33 mouse cellular contexts compared by ENCODE assay signal in genomic region chr15:102983716-102984115, GRCm38 (mm10). TPM values are rescaled to one million over a fixed set of nuclear protein-coding genes. Genes with fewer than 3 reads are reported as not detected.
DNase-seq lines count a peak whose midpoint lies in the region; ATAC-seq lines count a peak whose summit lies in the region.
"Had no signal": no experiment of that assay in that cellular context is flagged by ENCODE, and none has a peak within 500 bp of the region (broad histone marks: within the 10 kb centered on the region; RNA-seq: fewer than 3 reads in every experiment).

No protein-coding gene starts in this region.

- WGBS in kidney, embryonic 14.5 days: 6% methylated on average over 12 of the region's 12 CpGs
- under 1% methylated on average over 12 of the region's 12 CpGs for WGBS in neural tube, embryonic 11.5 days
- 13% methylated on average over 12 of the region's 12 CpGs for WGBS in limb, embryonic 13.5 days
- WGBS in neural tube, embryonic 15.5 days: 3% methylated on average over 12 of the region's 12 CpGs

- H3K9me3 ChIP-seq in kidney, embryonic 14.5 days (ENCODE audit: control insufficient read depth, low read length): no peaks in the 10 kb centered on the region
- H3K9me3 ChIP-seq in neural tube, embryonic 11.5 days (ENCODE audit: control insufficient read depth, low read length): no peaks in the 10 kb centered on the region
- H3K9me3 ChIP-seq in limb, embryonic 13.5 days: no peaks in the 10 kb centered on the region
- H3K9me3 ChIP-seq in neural tube, embryonic 15.5 days (replicated peaks): no peaks in the 10 kb centered on the region
- H3K9me3 ChIP-seq: forebrain, embryonic 13.5 days; heart, embryonic 10.5 days; heart, embryonic 15.5 days; lung, embryonic 15.5 days had no signal

- peaks cover 61% of the 10 kb centered on the region for H3K4me1 ChIP-seq in kidney, embryonic 14.5 days (ENCODE audit: control insufficient read depth, insufficient read depth, low read length)
- H3K4me1 ChIP-seq in neural tube, embryonic 11.5 days (ENCODE audit: control insufficient read depth, insufficient read depth, low read length): peaks cover 17% of the 10 kb centered on the region
- peaks cover 27% of the 10 kb centered on the region for H3K4me1 ChIP-seq in limb, embryonic 13.5 days
- H3K4me1 ChIP-seq in neural tube, embryonic 15.5 days: peaks cover 72% of the 10 kb centered on the region

- peak overlapping the region; percentile 42; the same call in 1 of the 2 replicates for H3K27ac ChIP-seq in kidney, embryonic 14.5 days (ENCODE audit: low read depth, low read length)
- peak overlapping the region; percentile 98 for H3K27ac ChIP-seq in neural tube, embryonic 11.5 days (ENCODE audit: low read depth, low read length)
- H3K27ac ChIP-seq in limb, embryonic 13.5 days: no peak overlapping the region
- H3K27ac ChIP-seq in neural tube, embryonic 15.5 days (replicated peaks): peak overlapping the region; percentile 76
- H3K27ac ChIP-seq: forebrain, embryonic 13.5 days; heart, embryonic 10.5 days; heart, embryonic 15.5 days; lung, embryonic 15.5 days had no signal

- peaks cover 33% of the 10 kb centered on the region; the same call in 1 of the 2 replicates for H3K27me3 ChIP-seq in kidney, embryonic 14.5 days (ENCODE audit: control insufficient read depth, insufficient read depth, low read length)
- peaks cover 33% of the 10 kb centered on the region for H3K27me3 ChIP-seq in neural tube, embryonic 11.5 days (ENCODE audit: control insufficient read depth, insufficient read depth, low read length)
- peaks cover 99% of the 10 kb centered on the region for H3K27me3 ChIP-seq in limb, embryonic 13.5 days
- peaks cover 8% of the 10 kb centered on the region; the same call in 1 of the 2 replicates for H3K27me3 ChIP-seq in neural tube, embryonic 15.5 days (replicated peaks)

- no peak for ATAC-seq in kidney, embryonic 14.5 days (ENCODE audit: low FRiP score, low TSS enrichment)
- ATAC-seq in neural tube, embryonic 11.5 days (ENCODE audit: insufficient read depth, low FRiP score, low TSS enrichment): no peak
- no peak for ATAC-seq in limb, embryonic 13.5 days (ENCODE audit: low FRiP score, low read depth)
- ATAC-seq in neural tube, embryonic 15.5 days (ENCODE audit: low FRiP score): no peak
- ATAC-seq: activated CD4-positive, CD25-positive, alpha-beta regulatory T cell, adult 4 months; forebrain, embryonic 13.5 days; hindbrain, embryonic 16.5 days; intestine, embryonic 16.5 days had no signal

- peak overlapping the region; percentile 89 for H3K4me2 ChIP-seq in kidney, embryonic 14.5 days (replicated peaks; ENCODE audit: low read depth, low read length)
- peak overlapping the region; percentile 90 for H3K4me2 ChIP-seq in neural tube, embryonic 11.5 days (ENCODE audit: low read depth)
- H3K4me2 ChIP-seq in limb, embryonic 13.5 days (replicated peaks): peak overlapping the region; percentile 62; the same call in 1 of the 2 replicates
- H3K4me2 ChIP-seq in neural tube, embryonic 15.5 days: peak overlapping the region; percentile 70
- H3K4me2 ChIP-seq: forebrain, embryonic 13.5 days; heart, embryonic 15.5 days; liver, embryonic 11.5 days; lung, embryonic 15.5 days; midbrain, embryonic 11.5 days had no signal

- DNase-seq in kidney, adult 18-20 months: no peak
- DNase-seq in neural tube, embryonic 11.5 days (ENCODE audit: low spot score): no peak
- no peak for DNase-seq in neural tube, embryonic 10.5 days (ENCODE audit: extremely low spot score, low spot score)
- no peak for DNase-seq in liver
- DNase-seq in lung, postnatal 14 days: no peak
- DNase-seq: adrenal gland, adult 2 months; B cell, adult 2 months; cerebellum, adult 2 months; cerebellum, postnatal 14 days; gastrocnemius, postnatal 25 days; heart, adult 11 months; lung, postnatal 36 days; right cerebral cortex, postnatal 25 days; spleen, adult 18-20 months; thymus, postnatal 14 days had no signal

- peak overlapping the region; percentile 77 for H3K4me3 ChIP-seq in kidney, embryonic 14.5 days (ENCODE audit: low read length)
- peak overlapping the region; percentile 95 for H3K4me3 ChIP-seq in neural tube, embryonic 11.5 days (ENCODE audit: low read depth, low read length)
- no peak overlapping the region for H3K4me3 ChIP-seq in limb, embryonic 13.5 days
- peak overlapping the region; percentile 64 for H3K4me3 ChIP-seq in neural tube, embryonic 15.5 days (replicated peaks)
- H3K4me3 ChIP-seq: forebrain, embryonic 13.5 days; heart, embryonic 10.5 days; heart, embryonic 15.5 days; lung, embryonic 15.5 days had no signal

- H3K36me3 ChIP-seq in kidney, embryonic 14.5 days (ENCODE audit: control insufficient read depth, insufficient read depth, low read length): no peaks in the 10 kb centered on the region; the same call in 1 of the 2 replicates
- peaks cover 2% of the 10 kb centered on the region; the same call in 1 of the 2 replicates for H3K36me3 ChIP-seq in neural tube, embryonic 11.5 days (ENCODE audit: control insufficient read depth, insufficient read depth, low read length)
- H3K36me3 ChIP-seq in limb, embryonic 13.5 days: no peaks in the 10 kb centered on the region
- H3K36me3 ChIP-seq in neural tube, embryonic 15.5 days: no peaks in the 10 kb centered on the region
- H3K36me3 ChIP-seq: heart, embryonic 10.5 days; heart, embryonic 15.5 days; lung, embryonic 15.5 days had no signal

- H3K9ac ChIP-seq in kidney, embryonic 14.5 days (ENCODE audit: low read depth, low read length): peak overlapping the region; percentile 99
- H3K9ac ChIP-seq in neural tube, embryonic 11.5 days (ENCODE audit: low read length): peak overlapping the region; percentile 100
- no peak overlapping the region for H3K9ac ChIP-seq in limb, embryonic 13.5 days
- peak overlapping the region; percentile 58 for H3K9ac ChIP-seq in neural tube, embryonic 15.5 days (replicated peaks)
- H3K9ac ChIP-seq: forebrain, embryonic 13.5 days; heart, embryonic 15.5 days; lung, embryonic 15.5 days had no signal

RNA-seq across cellular contexts. Expression of gene Hoxc8, which starts 6.7 kb away (rescaled TPM):
- polyA plus RNA-seq in kidney, embryonic 14.5 days (2014; fragmentation: Nextera tagmentation; extraction: Ambion mirVana): 12.6 and 13.8 TPM in 2 replicates
- 63.7 and 67.1 TPM in 2 replicates for polyA plus RNA-seq in neural tube, embryonic 11.5 days (2014; fragmentation: Nextera tagmentation; extraction: Ambion mirVana)
- 2.7 and 3.0 TPM in 2 replicates for polyA plus RNA-seq in limb, embryonic 13.5 days (2015; fragmentation: Nextera tagmentation; extraction: Ambion mirVana)
- 56.5 and 108 TPM in 2 replicates for polyA plus RNA-seq in neural tube, embryonic 15.5 days (2015; fragmentation: Nextera tagmentation; extraction: Ambion mirVana)
- polyA plus RNA-seq: cerebellum, adult 2 months; cortical plate, adult 2 months; embryonic facial prominence, embryonic 11.5 days; forebrain, embryonic 13.5 days; heart, embryonic 15.5 days; hindbrain, embryonic 11.5 days; liver, embryonic 16.5 days; lung, embryonic 15.5 days; midbrain, embryonic 11.5 days; midbrain, postnatal 0 days had no signal

RNA-seq across cellular contexts. Expression of gene Hoxc9, which starts 7.5 kb away (rescaled TPM):
- polyA plus RNA-seq in kidney, embryonic 14.5 days (2014; fragmentation: Nextera tagmentation; extraction: Ambion mirVana): 10.3 and 10.7 TPM in 2 replicates
- polyA plus RNA-seq in neural tube, embryonic 11.5 days (2014; fragmentation: Nextera tagmentation; extraction: Ambion mirVana): 36.1 and 40.0 TPM in 2 replicates
- 1.7 and 2.1 TPM in 2 replicates for polyA plus RNA-seq in limb, embryonic 13.5 days (2015; fragmentation: Nextera tagmentation; extraction: Ambion mirVana)
- 19.7 and 30.9 TPM in 2 replicates for polyA plus RNA-seq in neural tube, embryonic 15.5 days (2015; fragmentation: Nextera tagmentation; extraction: Ambion mirVana)
- polyA plus RNA-seq: activated CD4-positive, CD25-positive, alpha-beta regulatory T cell, adult 4 months; cerebellum, adult 2 months; cortical plate, adult 2 months; embryonic facial prominence, embryonic 11.5 days; forebrain, embryonic 13.5 days; heart, embryonic 15.5 days; hindbrain, embryonic 11.5 days; liver, embryonic 16.5 days; lung, embryonic 15.5 days; midbrain, embryonic 11.5 days; midbrain, postnatal 0 days; stomach, embryonic 16.5 days had no signal

RNA-seq across cellular contexts. Expression of gene Hoxc6, which starts 14.3 kb away (rescaled TPM):
- 12.3 and 16.1 TPM in 2 replicates for polyA plus RNA-seq in kidney, embryonic 14.5 days (2014; fragmentation: Nextera tagmentation; extraction: Ambion mirVana)
- 95.9 and 96.4 TPM in 2 replicates for polyA plus RNA-seq in neural tube, embryonic 11.5 days (2014; fragmentation: Nextera tagmentation; extraction: Ambion mirVana)
- 2.5 and 2.8 TPM in 2 replicates for polyA plus RNA-seq in limb, embryonic 13.5 days (2015; fragmentation: Nextera tagmentation; extraction: Ambion mirVana)
- 23.4 and 35.1 TPM in 2 replicates for polyA plus RNA-seq in neural tube, embryonic 15.5 days (2015; fragmentation: Nextera tagmentation; extraction: Ambion mirVana)
- polyA plus RNA-seq: activated CD4-positive, CD25-positive, alpha-beta regulatory T cell, adult 4 months; cortical plate, adult 2 months; forebrain, embryonic 13.5 days; liver, embryonic 16.5 days; midbrain, embryonic 11.5 days; midbrain, postnatal 0 days had no signal

RNA-seq across cellular contexts. Expression of gene Hoxc5, which starts 16.5 kb away (rescaled TPM):
- polyA plus RNA-seq in kidney, embryonic 14.5 days (2014; fragmentation: Nextera tagmentation; extraction: Ambion mirVana): 5.1 and 5.8 TPM in 2 replicates
- 36.3 and 37.3 TPM in 2 replicates for polyA plus RNA-seq in neural tube, embryonic 11.5 days (2014; fragmentation: Nextera tagmentation; extraction: Ambion mirVana)
- 5.2 and 6.7 TPM in 2 replicates for polyA plus RNA-seq in limb, embryonic 13.5 days (2015; fragmentation: Nextera tagmentation; extraction: Ambion mirVana)
- 14.6 and 20.7 TPM in 2 replicates for polyA plus RNA-seq in neural tube, embryonic 15.5 days (2015; fragmentation: Nextera tagmentation; extraction: Ambion mirVana)
- polyA plus RNA-seq: activated CD4-positive, CD25-positive, alpha-beta regulatory T cell, adult 4 months; cortical plate, adult 2 months; forebrain, embryonic 13.5 days; midbrain, embryonic 11.5 days; midbrain, postnatal 0 days had no signal

RNA-seq across cellular contexts. Expression of gene Hoxc10, which starts 17.1 kb away (rescaled TPM):
- polyA plus RNA-seq in kidney, embryonic 14.5 days (2014; fragmentation: Nextera tagmentation; extraction: Ambion mirVana): 62.9 and 64.5 TPM in 2 replicates
- 58.3 and 60.4 TPM in 2 replicates for polyA plus RNA-seq in neural tube, embryonic 11.5 days (2014; fragmentation: Nextera tagmentation; extraction: Ambion mirVana)
- 11.0 and 11.3 TPM in 2 replicates for polyA plus RNA-seq in limb, embryonic 13.5 days (2015; fragmentation: Nextera tagmentation; extraction: Ambion mirVana)
- 51.3 and 71.0 TPM in 2 replicates for polyA plus RNA-seq in neural tube, embryonic 15.5 days (2015; fragmentation: Nextera tagmentation; extraction: Ambion mirVana)
- polyA plus RNA-seq: activated CD4-positive, CD25-positive, alpha-beta regulatory T cell, adult 4 months; adrenal gland, adult 2 months; cerebellum, adult 2 months; cortical plate, adult 2 months; embryonic facial prominence, embryonic 11.5 days; forebrain, embryonic 13.5 days; heart, embryonic 15.5 days; hindbrain, embryonic 11.5 days; hindbrain, embryonic 16.5 days; liver, embryonic 16.5 days; lung, embryonic 15.5 days; midbrain, embryonic 11.5 days; midbrain, postnatal 0 days had no signal
